Mouse (Mus musculus) ovary, postnatal 36 days (tissue): Measurements from ENCODE around the gene March9.

Source experiments
- DNase-seq: peaks from one replicate; pipeline ENCODE4 v3.0.0; 2022; ENCODE audit warnings: low spot score, mixed read lengths

March9 gene

GRCm38 (mm10) chr10:127033301-127033741 lies 26.7 kb downstream of the March9 start:
- DNase-seq = no peak

GRCm38 (mm10) chr10:127030336-127031296 lies 29.4 kb downstream of the March9 start, which contains the start of gene Tsfm:
Gene Tsfm, minus strand, starts transcription at chr10:127030840.
- peak; percentile 91 for DNase-seq

- DNase-seq = no peak
Measured at GRCm38 (mm10) chr10:127018422-127018821, 41.6 kb downstream of the March9 start.

- DNase-seq = no peak
Measured at GRCm38 (mm10) chr10:127017071-127017470, 42.9 kb downstream of the March9 start.

GRCm38 (mm10) chr10:127016488-127016887 lies 43.5 kb downstream of the March9 start:
- no peak for DNase-seq
